Mouse (Mus musculus): ENCODE measurements around the gene Ldlrad3. TPM values are rescaled to one million over a fixed set of nuclear protein-coding genes. Genes with fewer than 3 reads are reported as not detected.

The Ldlrad3 gene
- total RNA-seq, 1 experiment from 2014 or later: 10.2 TPM

- ATAC-seq (replicated peaks in 1 of 2; ENCODE audit: insufficient read depth in 1 of 2, low FRiP score in 2 of 2, low TSS enrichment in 1 of 2, low read depth in 1 of 2, poor library complexity in 2 of 2, severe bottlenecking in 2 of 2): no peak
Measured at GRCm38 (mm10) chr2:102129235-102129634, 57.0 kb downstream of the Ldlrad3 start.

- ATAC-seq (replicated peaks in 1 of 2; ENCODE audit: insufficient read depth in 1 of 2, low FRiP score in 2 of 2, low TSS enrichment in 1 of 2, low read depth in 1 of 2, poor library complexity in 2 of 2, severe bottlenecking in 2 of 2): no peak
Measured at GRCm38 (mm10) chr2:102128500-102129030, 57.6 kb downstream of the Ldlrad3 start.

- no peak for ATAC-seq (replicated peaks in 1 of 2; ENCODE audit: insufficient read depth in 1 of 2, low FRiP score in 2 of 2, low TSS enrichment in 1 of 2, low read depth in 1 of 2, poor library complexity in 2 of 2, severe bottlenecking in 2 of 2)
Measured at GRCm38 (mm10) chr2:102127791-102128387, 58.3 kb downstream of the Ldlrad3 start.

GRCm38 (mm10) chr2:102127221-102127620 lies 59.0 kb downstream of the Ldlrad3 start:
- ATAC-seq (replicated peaks in 1 of 2; ENCODE audit: insufficient read depth in 1 of 2, low FRiP score in 2 of 2, low TSS enrichment in 1 of 2, low read depth in 1 of 2, poor library complexity in 2 of 2, severe bottlenecking in 2 of 2): no peak

GRCm38 (mm10) chr2:102126076-102126475 lies 60.1 kb downstream of the Ldlrad3 start:
- no peak for ATAC-seq (replicated peaks in 1 of 2; ENCODE audit: insufficient read depth in 1 of 2, low FRiP score in 2 of 2, low TSS enrichment in 1 of 2, low read depth in 1 of 2, poor library complexity in 2 of 2, severe bottlenecking in 2 of 2)

- ATAC-seq (replicated peaks in 1 of 2; ENCODE audit: insufficient read depth in 1 of 2, low FRiP score in 2 of 2, low TSS enrichment in 1 of 2, low read depth in 1 of 2, poor library complexity in 2 of 2, severe bottlenecking in 2 of 2): no peak
Measured at GRCm38 (mm10) chr2:102125042-102125441, 61.1 kb downstream of the Ldlrad3 start.

GRCm38 (mm10) chr2:102122146-102122515 lies 64.1 kb downstream of the Ldlrad3 start:
- no peak for ATAC-seq (replicated peaks in 1 of 2; ENCODE audit: insufficient read depth in 1 of 2, low FRiP score in 2 of 2, low TSS enrichment in 1 of 2, low read depth in 1 of 2, poor library complexity in 2 of 2, severe bottlenecking in 2 of 2)

GRCm38 (mm10) chr2:102121440-102122145 lies 64.6 kb downstream of the Ldlrad3 start:
- ATAC-seq (replicated peaks in 1 of 2; ENCODE audit: insufficient read depth in 1 of 2, low FRiP score in 2 of 2, low TSS enrichment in 1 of 2, low read depth in 1 of 2, poor library complexity in 2 of 2, severe bottlenecking in 2 of 2): no peak

GRCm38 (mm10) chr2:102119751-102120505 lies 66.3 kb downstream of the Ldlrad3 start:
- no peak for ATAC-seq (replicated peaks in 1 of 2; ENCODE audit: insufficient read depth in 1 of 2, low FRiP score in 2 of 2, low TSS enrichment in 1 of 2, low read depth in 1 of 2, poor library complexity in 2 of 2, severe bottlenecking in 2 of 2)

- no peak for ATAC-seq (replicated peaks in 1 of 2; ENCODE audit: insufficient read depth in 1 of 2, low FRiP score in 2 of 2, low TSS enrichment in 1 of 2, low read depth in 1 of 2, poor library complexity in 2 of 2, severe bottlenecking in 2 of 2)
Measured at GRCm38 (mm10) chr2:102118988-102119460, 67.2 kb downstream of the Ldlrad3 start.

- no peak for ATAC-seq (replicated peaks in 1 of 2; ENCODE audit: insufficient read depth in 1 of 2, low FRiP score in 2 of 2, low TSS enrichment in 1 of 2, low read depth in 1 of 2, poor library complexity in 2 of 2, severe bottlenecking in 2 of 2)
Measured at GRCm38 (mm10) chr2:102117402-102117760, 68.8 kb downstream of the Ldlrad3 start.

- ATAC-seq (replicated peaks in 1 of 2; ENCODE audit: insufficient read depth in 1 of 2, low FRiP score in 2 of 2, low TSS enrichment in 1 of 2, low read depth in 1 of 2, poor library complexity in 2 of 2, severe bottlenecking in 2 of 2): peak in 1 of 2 experiments; percentile 59; a peak in 1 of 4 replicates
Measured at GRCm38 (mm10) chr2:102116521-102117401, 69.4 kb downstream of the Ldlrad3 start.

GRCm38 (mm10) chr2:102113801-102114200 lies 72.4 kb downstream of the Ldlrad3 start:
- no peak for ATAC-seq (replicated peaks in 1 of 2; ENCODE audit: insufficient read depth in 1 of 2, low FRiP score in 2 of 2, low TSS enrichment in 1 of 2, low read depth in 1 of 2, poor library complexity in 2 of 2, severe bottlenecking in 2 of 2)

- ATAC-seq (replicated peaks in 1 of 2; ENCODE audit: insufficient read depth in 1 of 2, low FRiP score in 2 of 2, low TSS enrichment in 1 of 2, low read depth in 1 of 2, poor library complexity in 2 of 2, severe bottlenecking in 2 of 2): no peak
Measured at GRCm38 (mm10) chr2:102113323-102113722, 72.9 kb downstream of the Ldlrad3 start.

- ATAC-seq (replicated peaks in 1 of 2; ENCODE audit: insufficient read depth in 1 of 2, low FRiP score in 2 of 2, low TSS enrichment in 1 of 2, low read depth in 1 of 2, poor library complexity in 2 of 2, severe bottlenecking in 2 of 2): no peak
Measured at GRCm38 (mm10) chr2:102111906-102112499, 74.2 kb downstream of the Ldlrad3 start.

GRCm38 (mm10) chr2:102110306-102110705 lies 75.9 kb downstream of the Ldlrad3 start:
- no peak for ATAC-seq (replicated peaks in 1 of 2; ENCODE audit: insufficient read depth in 1 of 2, low FRiP score in 2 of 2, low TSS enrichment in 1 of 2, low read depth in 1 of 2, poor library complexity in 2 of 2, severe bottlenecking in 2 of 2)

- ATAC-seq (replicated peaks in 1 of 2; ENCODE audit: insufficient read depth in 1 of 2, low FRiP score in 2 of 2, low TSS enrichment in 1 of 2, low read depth in 1 of 2, poor library complexity in 2 of 2, severe bottlenecking in 2 of 2): peak; percentile 74 to 89
Measured at GRCm38 (mm10) chr2:102107280-102107679, 78.9 kb downstream of the Ldlrad3 start.
